Mouse (Mus musculus): ENCODE measurements around the gene Nav1. TPM values are rescaled to one million over a fixed set of nuclear protein-coding genes. Genes with fewer than 3 reads are reported as not detected.

Nav1 gene
- total RNA-seq, 2 experiments from 2014 or later, result 50.5 to 56.8 TPM

DNA sequence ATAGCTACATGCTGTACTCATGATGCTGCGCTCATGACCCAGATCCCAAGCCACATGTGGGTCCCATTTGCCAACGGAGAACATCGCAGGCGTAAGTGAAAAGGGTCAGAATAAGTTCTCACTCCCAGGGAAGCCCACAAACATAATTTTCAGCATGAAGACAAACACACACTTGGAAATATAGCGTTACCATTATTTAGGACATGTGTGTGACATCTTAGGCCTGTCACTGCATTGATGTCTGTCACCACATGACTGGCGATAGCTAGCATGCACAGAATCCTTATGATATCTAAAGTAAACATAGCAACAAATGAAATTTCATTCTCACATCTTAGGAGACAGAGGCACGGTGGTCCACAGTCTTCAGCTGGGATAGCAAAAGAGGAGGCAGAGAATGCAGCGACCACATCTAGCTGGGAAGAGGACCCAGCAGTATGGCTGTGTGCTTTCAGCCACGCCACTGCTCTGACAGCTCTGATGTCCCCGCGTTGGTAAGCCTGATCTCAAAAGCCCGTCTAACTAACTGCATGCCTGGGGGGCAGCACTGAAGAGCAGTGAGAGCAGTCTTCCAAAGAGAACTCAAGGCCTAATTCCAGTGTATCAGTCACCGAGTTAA, 86.4 kb downstream of the Nav1 start:
- no peak for DNase-seq (ENCODE audit: low spot score in 2 of 2)

DNA sequence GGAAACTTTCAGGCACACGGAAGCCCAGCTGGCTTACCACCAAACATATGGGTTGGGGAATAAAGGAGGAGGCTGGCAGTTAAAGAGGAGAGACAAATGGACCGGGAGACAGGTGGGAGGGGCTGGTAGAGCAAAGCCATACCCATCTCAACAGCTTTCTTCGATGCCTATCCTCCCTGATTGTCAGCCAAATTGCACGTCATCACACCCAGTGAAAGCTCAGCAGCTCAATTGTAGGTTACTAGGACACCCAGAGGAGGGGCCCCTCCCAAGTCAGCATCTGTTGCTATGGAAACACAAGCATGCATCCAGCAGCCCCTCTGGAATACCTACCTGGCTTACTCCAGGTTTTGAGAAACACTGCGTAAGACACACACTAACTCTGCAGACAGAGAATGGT, 88.4 kb downstream of the Nav1 start:
- DNase-seq (ENCODE audit: low spot score in 2 of 2), result peak; percentile 42 to 56

DNA sequence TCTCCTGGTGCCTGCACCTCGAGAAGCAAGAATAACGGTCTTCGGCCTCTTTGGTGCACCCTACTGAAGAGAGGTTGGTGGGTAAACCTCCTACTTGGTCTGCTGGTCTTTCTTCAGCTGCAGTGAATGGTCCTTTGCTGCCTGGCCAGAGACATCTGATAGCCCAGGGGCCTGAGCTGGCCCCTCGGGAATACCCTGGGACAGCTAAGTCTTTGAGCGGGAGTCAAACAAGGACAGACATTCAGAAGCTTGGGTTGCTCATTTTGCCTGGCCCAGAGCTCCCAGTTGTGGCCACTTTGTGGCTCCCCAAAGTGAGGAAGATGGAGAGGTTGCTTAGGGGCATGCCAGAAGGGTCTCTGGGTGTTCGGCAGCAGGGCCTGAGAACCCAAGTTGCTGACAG, 89.6 kb downstream of the Nav1 start:
- no peak for DNase-seq (ENCODE audit: low spot score in 2 of 2)

DNA sequence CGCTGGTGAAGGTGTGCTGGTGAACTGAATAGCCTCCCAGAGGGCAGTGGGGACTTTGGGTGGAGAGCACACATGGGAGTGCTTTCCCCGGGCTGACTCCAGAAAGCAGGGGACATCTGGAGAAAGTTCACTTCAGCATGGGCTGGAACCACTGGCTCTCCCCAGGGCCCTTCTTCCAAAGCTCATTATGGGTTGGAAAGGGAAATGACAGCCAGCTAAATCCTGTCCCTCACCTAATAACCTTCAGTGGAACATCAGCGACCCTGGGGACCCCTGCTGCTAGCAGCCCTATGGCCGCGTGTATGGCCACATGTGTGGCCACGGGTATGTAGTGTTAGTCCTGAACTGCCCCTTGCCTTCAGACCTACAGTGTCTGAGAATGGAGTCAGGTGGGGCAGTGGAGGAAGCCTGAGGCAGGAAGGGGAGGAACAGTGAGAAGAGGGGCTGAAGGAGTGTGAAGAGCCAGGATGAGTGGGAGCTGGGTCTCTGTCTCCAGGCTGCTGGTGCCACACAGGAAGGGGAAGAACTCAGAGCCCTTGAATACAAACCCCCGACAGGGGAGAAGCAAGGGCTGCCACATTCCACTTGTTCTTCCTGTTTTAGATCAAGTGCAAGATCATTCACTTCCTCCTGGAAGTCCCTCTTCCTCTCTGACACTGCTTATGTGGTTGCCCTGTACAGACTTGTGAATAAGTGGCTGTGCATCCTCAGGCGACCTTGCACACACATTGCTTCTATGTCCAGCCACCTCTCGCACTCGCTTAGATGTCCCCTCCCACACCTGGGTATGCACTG, 90.4 kb downstream of the Nav1 start:
- DNase-seq (ENCODE audit: low spot score in 2 of 2), result no peak

DNA sequence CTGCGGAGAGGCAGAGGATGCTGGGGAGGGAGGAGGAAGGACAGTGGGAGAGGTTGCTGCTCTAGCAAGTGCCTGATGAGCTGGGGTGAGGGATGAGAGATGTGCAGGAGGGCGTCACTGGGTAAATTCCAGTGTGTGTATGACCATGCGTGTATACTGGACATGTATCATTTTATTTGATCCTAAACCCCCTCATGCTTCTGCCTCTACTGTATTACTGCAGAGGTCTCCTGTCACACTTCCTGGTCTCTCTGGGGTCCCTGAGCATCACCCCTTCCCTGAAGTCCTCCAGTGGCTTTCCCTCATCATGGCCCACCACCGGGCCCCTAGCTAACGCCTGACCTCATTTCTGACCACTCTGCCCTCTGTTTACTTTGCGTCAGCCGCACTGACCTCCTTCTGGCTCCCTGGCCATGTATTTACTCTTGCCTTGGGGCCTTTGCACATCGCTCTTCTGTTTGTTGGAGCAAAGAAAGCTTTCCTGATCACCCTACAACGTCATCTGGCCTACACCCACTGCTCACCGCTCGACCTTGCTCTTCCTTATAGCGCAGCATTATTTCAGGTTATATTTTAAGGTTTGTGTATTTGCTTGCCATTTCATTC, 91.4 kb downstream of the Nav1 start:
- no peak for DNase-seq (ENCODE audit: low spot score in 2 of 2)

DNA sequence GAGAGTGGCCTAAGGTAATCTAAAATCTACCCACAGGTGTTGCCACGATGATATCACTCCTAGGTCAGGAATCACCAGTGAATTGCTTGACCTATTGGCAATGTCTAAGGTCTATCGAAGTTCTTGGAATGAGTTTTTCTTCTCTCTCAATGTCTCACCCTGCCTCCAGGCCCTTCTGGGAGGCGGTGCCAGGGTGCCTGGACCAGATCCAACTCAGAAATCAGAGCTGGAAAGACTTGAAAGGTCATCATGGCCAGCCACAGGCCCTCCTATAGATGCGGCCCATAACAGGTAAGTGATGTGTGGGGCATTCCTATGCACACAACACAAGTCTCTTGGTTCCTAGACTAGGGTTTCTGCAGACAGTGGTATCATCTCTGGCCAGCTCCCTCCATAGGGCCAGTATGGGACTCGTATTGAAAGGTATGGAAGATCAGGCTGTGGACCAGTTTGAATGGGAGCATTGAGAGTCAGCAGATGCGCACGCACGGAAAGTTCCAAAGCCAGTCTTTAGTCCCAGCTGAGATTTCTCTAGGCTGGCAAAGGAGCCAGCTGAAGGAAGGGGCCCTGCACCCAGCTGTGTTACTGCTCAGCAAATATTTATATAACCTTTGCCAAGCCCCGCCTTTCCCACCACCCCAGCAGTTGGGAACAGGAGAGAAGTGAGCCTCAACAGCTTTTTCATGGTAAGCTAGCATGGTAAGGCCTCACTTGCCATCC, 92.0 kb downstream of the Nav1 start:
- DNase-seq (ENCODE audit: low spot score in 2 of 2), result no peak

DNA sequence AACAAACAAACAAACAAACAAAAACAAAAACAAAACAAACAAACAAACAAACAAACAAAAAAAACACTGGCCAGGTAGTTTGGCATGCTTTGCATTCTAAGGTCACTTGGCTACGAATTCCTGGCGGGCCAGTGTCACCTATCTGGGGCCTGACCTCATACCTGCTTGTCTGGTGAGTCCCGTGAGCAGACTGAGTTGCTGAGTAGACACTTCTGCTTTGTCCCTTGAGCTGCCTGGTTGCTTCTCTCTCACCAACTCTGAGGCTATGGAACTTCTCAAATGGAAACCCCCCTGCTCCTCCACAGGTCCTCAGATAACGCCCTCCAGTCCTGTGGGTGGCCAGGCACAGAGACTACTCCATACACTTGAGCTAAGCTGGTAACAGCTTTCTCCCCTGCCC, 93.0 kb downstream of the Nav1 start:
- DNase-seq (ENCODE audit: low spot score in 2 of 2), result no peak

DNA sequence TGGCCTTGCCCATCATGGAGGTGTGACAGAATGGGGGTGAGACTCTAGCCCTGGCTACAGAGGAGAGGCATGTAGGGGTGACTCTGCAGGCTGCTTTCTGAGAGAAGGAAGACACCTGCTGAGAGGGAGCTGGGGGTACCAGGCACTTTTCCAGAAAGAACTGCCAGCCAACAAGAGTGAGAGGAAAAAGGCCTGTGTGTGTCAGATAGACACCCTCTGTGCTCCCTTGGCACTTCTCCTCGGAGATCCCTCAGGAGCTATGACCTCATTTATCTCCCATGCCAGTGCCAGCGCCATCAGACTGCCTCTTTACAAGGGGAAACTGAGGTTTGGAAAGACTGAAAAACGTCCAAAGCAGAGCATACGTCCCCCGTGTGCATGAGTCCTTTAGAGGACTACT, 93.6 kb downstream of the Nav1 start:
- peak in 1 of 2 experiments; percentile 26 for DNase-seq (ENCODE audit: low spot score in 2 of 2)

DNA sequence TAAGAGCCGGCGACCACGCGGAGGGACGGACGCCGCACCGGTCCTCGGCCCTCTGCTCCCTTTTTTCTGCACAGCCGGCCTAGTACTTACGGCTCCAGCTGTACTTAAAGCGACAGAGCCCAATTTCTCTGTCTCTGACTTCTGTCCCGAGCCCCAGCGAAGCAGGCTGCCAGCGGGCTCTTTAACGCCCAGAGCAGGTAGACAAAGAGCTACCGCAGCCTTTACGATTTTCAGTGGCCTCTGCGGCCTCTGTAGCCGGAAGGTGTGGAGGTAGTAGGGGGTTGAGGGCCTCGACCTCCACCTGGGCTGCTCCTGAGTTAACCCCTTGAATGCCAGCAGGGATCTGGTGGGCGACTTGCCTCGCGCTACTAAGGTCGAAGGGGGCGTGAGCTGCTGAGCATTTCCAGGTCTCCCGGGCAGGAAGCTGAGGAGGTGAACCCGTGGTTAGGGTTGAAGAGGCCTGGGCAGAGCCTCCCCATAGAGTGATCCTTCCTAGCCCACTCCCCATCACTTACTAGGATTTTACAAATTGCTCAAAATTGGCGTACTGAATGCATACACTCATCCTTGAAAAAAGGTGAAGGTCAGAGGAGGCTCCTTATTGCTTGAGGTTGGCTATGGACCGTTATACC, 96.6 kb downstream of the Nav1 start:
- DNase-seq (ENCODE audit: low spot score in 2 of 2), result peak in 1 of 2 experiments; percentile 32

DNA sequence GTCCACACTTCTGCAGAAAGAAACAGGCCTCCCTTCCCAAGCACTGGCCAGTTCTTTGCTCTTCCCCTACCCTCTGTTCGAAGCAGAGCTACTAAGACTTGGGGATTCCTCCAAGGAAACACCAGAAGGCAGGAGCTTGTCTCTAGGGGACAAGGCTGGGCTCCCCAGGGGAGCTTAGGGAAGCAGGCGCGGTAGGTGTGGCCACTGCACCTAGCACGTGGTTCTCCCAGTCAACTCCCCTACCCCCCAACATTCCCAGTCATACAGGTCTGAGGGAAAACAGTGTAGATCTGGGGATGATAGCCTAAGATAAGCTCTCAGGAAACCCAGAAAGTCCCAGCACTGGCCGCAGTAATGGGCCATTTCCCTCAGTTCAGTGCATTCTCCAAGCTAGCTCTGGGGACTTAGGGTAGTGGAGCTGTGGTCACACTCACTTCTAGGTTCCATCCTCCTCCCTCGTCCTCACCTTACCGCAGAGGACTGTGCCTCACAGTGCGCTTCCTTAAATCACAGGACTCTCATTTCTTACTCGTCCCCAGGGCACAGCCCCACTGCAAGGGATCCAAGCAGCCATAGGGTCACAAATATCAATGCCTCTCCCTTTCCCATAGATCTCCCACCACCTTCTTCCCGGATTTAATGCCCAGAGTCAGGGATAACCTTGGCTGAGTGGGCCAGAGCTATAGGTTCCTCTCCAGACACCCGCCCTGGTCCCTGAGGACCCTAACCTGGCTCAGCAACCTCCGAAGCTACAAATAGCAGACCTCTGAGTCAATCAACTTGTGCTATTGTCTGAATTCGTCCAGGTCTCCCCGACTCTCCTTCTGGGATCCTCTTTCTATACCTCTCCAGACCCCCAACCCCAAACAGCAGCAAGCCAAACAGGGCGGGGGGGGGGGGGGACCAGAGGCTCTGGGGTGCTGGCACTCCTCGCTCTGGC, 97.7 kb downstream of the Nav1 start:
- no peak for DNase-seq (ENCODE audit: low spot score in 2 of 2)

DNA sequence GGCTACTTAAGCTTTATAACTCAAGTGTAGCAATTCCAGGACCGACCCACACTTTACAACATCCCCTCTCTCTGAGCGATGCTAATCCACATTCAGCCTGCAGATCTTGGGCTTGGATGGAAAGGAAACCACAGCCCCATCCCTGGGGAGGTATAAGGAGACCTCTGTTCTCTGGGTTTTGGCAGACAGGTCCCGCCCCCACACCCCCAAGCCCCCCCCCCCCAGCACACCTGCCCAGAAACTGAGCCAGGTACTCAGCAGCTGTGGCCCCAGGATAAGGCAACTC, 98.8 kb downstream of the Nav1 start:
- DNase-seq (ENCODE audit: low spot score in 2 of 2), result no peak

DNA sequence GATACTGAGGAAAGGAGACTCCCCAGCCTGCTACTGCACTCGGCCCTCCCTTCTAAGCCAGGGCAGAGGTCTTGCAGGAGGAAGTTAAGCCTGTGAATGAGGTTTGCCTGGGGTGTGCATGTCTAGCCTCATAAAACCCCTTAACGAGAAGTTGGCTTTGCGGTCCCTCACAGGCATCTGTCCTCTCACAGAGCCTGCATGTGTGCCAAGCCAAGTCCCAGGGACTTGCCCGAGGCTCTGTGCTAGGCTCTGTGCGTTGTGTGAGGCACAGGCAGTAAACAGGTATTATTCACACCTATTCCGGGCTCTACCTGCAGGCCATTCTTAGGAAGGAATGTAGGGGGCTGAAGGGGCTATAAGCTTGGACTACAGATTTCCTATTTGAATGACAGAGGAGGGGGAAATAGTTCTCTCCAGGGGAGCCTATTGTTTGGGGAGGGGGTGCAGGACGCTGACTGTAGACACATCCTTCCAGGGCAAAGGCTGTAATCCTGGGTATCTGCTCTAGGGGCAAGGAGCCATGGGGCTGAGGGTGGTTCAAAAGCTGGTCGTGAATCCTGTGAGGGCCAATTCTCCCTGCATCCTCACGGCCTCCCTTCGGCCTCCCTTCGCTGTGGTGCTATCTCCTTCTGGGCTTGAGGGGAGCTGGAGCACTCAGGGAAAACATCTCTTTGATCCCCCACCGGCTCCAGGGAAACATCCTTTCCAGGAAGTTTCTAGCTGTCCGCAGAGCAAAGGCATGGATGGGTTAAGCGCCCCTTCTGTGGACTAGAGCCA, 99.3 kb downstream of the Nav1 start:
- DNase-seq (ENCODE audit: low spot score in 2 of 2), result no peak

DNA sequence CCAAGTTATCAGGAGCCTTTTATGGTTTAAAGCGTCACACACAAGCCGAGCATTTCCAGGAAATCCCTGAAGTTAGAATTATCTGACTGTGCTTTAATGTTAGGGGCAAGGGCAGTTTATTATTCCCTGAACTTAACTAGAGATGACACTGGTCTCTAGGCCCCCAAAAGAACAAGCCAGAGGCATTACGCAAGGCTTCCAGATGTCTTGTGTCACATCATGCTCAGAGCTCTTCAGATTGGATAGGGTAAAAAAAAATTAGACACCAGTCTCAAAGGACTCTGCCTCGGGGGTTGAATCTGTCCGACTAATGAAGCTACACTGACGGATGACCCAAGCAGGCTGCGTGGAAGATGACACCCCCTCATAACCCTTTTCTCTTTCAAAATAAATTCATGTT, 101.6 kb downstream of the Nav1 start:
- DNase-seq (ENCODE audit: low spot score in 2 of 2), result no peak

DNA sequence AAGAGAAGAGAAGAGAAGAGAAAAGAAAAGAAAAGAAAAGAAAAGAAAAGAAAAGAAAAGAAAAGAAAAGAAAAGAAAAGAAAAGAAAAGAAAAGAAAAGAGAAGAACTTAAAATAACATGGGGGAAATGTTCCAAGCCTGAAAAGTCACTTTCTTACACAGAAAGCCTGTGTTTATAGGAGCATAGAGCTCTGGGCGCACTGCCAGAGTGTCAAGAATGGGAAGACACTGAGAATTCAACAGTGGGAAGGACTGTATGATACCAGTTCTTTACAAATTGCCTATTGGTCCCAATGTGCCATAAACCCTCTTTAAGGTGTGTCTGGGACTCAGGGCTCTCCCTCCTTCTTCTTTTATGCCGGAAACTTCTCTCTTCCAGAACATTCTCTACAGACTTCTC, 103.7 kb downstream of the Nav1 start:
- peak in 1 of 2 experiments; percentile 56 for DNase-seq (ENCODE audit: low spot score in 2 of 2)

DNA sequence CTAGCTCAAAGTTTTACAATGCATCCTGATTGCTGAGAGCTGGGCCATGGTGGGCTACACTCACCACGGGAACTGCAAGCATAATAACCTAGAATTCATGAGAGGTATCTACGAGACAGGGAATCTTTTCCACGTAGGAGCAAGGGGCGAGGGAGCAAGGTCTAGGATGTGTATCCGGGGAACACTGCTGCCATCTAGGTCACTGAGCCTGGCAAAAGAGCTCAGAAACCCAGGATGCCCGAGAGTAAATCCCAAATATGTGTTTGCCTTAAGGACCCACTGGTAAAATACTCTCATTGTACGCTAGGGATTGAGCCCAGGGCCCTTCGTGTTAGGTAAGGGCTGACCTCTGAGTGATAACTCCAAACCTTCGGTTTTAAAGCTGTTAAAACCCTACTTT, 104.3 kb downstream of the Nav1 start:
- no peak for DNase-seq (ENCODE audit: low spot score in 2 of 2)

DNA sequence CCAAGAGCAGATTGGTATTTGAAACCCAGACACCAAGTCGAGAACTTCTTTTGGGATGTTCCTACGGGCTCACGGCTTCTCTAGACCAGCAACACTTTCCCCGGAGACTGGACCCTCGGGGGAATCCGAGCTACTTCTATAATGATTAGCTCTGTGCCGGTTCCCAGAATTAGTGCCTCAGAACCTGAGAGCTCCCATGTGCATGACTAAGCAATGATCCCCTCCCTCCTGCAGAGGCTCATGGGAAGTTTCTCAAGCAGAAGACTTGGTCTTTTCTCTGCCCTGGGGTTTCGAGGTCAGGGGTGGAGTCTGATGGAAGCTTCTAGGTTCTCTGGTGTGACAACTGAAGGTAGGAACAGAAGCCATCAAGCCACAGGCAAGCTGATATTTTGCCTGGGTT, 105.0 kb downstream of the Nav1 start:
- DNase-seq (ENCODE audit: low spot score in 2 of 2), result no peak

DNA sequence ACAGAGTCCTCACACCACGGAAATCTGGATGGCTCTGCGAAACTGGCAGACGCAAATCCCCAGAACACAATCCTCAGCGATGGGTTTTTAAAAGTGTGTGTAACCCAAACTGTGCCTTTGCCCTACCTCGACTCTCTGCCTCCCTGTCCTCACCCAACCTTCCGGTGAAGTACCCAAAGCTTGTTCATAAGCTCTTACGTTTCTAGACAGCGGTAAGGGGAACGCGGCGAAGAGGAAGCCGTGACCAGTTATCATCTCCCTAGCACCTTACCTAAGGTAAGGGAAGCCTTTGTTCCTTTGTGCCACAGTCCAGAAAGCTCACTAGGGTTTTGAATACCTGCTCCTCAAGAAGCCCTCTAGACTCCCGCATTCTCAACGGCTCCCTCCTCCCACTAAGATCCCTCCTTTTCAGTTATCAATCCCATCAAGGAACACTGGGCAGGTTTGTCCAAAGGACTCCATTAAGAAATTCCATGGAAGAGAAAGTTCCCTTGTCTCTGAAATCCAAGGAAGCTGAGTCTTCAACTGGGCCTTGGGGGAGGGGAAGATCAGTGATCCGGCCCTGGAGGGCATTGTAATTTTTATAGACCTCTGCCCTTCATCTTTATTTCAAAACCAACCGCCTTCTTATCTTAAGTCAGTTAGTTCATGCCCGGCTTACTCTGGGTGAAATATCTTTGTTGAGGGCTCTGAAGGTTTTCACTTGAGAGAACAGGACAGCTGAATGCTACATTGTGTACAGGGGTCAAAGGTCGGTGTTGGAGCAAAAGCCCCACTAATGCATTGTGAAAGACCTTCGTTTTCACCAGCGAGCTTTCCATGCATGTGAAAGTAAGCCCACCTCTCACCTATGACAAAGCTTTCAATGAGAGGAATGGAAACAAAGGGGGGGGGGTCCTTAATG, 108.4 kb downstream of the Nav1 start:
- DNase-seq (ENCODE audit: low spot score in 2 of 2), result no peak

DNA sequence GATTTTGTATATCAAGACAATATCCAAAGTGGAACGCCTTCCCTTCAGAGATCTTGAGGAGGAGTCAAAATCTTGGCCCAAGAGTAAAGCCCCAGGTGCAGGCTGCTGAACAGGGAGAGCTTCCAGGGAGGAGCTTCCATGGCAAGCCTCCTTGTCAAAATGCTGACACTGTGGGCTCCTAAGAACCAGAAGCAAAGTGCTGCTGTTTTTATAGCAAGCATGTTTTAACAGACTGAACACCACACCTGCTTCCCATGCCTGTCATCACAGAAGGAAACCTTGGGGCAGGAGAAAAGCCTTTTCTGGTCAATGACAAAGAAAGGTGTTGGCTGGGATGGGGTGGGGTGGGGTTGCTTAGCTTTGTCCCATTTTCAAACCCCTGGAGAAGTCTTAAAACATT, 112.0 kb downstream of the Nav1 start:
- no peak for DNase-seq (ENCODE audit: low spot score in 2 of 2)

DNA sequence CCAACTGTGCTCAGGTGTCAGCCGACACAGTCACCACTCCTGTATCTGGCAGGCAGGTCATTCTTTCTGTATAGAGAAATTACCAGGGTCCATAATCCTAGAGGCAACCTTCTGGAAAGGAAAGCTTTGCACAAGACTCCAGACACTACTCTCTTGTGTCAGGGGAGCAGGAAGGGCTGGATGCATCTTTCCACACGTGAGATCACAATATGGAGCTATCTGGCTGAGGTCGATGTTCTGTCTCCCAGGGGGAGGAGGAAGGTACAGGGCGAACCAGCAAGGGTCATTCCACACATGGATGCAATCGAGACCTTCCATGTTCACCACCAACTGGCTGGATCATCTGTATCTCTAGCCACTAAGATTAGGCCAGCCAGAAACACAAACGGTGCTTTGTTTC, 113.2 kb downstream of the Nav1 start:
- no peak for DNase-seq (ENCODE audit: low spot score in 2 of 2)

Measured in layer of hippocampus, adult 18-20 months (tissue).